Mouse (Mus musculus) brain, embryonic 14.5 days (tissue): Measurements from ENCODE around the gene Taf3.

Experiments used
- CTCF ChIP-seq: fragments of 200-500 bp; IDR thresholded peaks from 2 replicates; pipeline ENCODE4 v1.5.1; 2012; ENCODE audit warnings: inconsistent platforms, mild to moderate bottlenecking, moderate library complexity, borderline replicate concordance; ENCODE audit not compliant: insufficient read depth, insufficient read length; ENCODE audit errors: extremely low read depth
- POLR2A ChIP-seq: fragments of 200-500 bp; IDR thresholded peaks from 2 replicates; pipeline ENCODE4 v1.6.1; 2012; ENCODE audit warnings: mild to moderate bottlenecking, inconsistent platforms, borderline replicate concordance; ENCODE audit not compliant: poor library complexity, insufficient read depth, insufficient read length, severe bottlenecking; ENCODE audit errors: extremely low read depth

DNA sequence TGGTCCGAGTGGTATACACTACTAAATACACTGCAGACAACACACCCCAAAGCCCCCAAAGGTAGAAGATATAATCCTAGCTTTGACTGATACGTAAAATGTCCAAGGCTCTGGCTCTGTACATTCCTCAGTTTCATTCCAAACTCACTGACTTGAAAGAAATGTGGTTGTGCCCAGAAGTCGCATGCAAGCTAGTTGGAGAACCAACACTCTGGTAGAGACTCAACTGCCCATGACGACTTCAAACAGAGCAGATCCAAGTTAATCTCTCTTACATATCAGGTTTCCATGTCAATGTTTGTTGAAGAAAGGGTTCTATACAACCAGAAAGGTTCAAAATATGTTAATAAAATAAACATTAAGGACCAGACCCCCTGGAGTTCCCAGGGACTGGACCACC is 60.1 kb downstream of the Taf3 start:
- no peak for TF ChIP-seq POLR2A
- TF ChIP-seq CTCF: no peak
